Mouse (Mus musculus) small intestine, adult 2 months (tissue): ENCODE data around the gene P3h2.

Source experiments
- CTCF ChIP-seq: fragments of 200-500 bp; IDR thresholded peaks from 2 replicates; pipeline ENCODE4 v1.5.1; 2012; ENCODE audit warnings: low read depth, mild to moderate bottlenecking, control low read depth, inconsistent platforms, low read length, moderate library complexity, mixed read lengths; ENCODE audit not compliant: insufficient replicate concordance, insufficient read length; ENCODE audit errors: extremely low read depth
- POLR2A ChIP-seq: fragments of 200-500 bp; IDR thresholded peaks from 2 replicates; pipeline ENCODE4 v1.6.1; 2012; ENCODE audit warnings: low read depth, mild to moderate bottlenecking, control low read depth, inconsistent platforms, low read length, moderate library complexity

DNA sequence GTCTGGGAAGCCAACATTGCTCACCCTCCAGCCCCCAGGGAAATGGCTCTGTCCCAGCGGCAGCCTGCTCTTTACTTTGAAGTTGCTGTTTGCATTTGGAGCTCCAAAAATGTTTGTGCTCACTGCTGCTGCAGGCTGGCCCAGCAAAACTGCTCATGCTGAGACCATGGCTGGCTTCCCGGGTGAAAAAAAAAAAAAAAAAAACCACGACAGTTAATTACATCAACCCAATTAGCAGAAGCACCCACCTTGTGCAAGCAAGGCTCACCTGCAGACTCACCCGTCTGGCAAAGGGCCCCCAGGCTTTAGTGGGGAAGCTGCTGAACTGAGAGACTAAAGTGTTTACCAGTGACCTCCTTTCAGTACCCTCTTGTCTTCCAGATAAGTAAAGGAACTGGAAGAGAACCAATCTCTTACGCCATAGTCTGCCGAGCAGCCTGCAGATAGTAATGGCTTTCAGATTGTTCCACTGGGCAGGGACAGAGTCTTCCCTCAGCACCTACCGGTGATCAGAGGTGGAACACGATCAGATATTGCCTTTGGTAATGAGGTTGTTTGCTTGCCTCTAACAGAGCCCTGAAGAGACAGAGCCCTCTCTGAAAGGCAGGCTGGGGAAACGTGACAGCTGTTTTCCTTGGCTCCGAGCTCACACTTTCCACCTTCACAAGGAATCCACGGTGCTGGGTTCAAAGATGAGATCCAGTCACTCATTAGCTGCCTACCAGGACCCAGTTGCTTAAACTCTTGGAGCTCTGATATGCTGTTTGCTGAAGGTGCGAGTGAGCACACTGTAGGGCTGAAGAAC is 160.2 kb downstream of the P3h2 start:
- no peak for TF ChIP-seq CTCF
- TF ChIP-seq POLR2A, result no peak
